Mouse (Mus musculus) MEL (cell line): ENCODE data around the gene Ptprk.

Experiments
- BHLHE40 ChIP-seq: IDR thresholded peaks from 2 replicates; pipeline ENCODE4 v1.6.1; 2012; ENCODE audit warnings: low read depth, mild to moderate bottlenecking, inconsistent platforms, low read length, improper control_type of control experiment, borderline replicate concordance
- CHD2 ChIP-seq: IDR thresholded peaks from 2 replicates; pipeline ENCODE4 v1.6.1; 2011; ENCODE audit warnings: low read length, improper control_type of control experiment
- ETS1 ChIP-seq: IDR thresholded peaks from 2 replicates; pipeline ENCODE4 v1.6.1; 2012; ENCODE audit warnings: low read depth, mild to moderate bottlenecking, inconsistent platforms, low read length, improper control_type of control experiment, moderate library complexity
- HCFC1 ChIP-seq: IDR thresholded peaks from 2 replicates; pipeline ENCODE4 v1.6.1; 2012; ENCODE audit warnings: low read depth, mild to moderate bottlenecking, inconsistent platforms, low read length, improper control_type of control experiment, moderate library complexity
- MAZ ChIP-seq: IDR thresholded peaks from 2 replicates; pipeline ENCODE4 v1.6.1; 2012; ENCODE audit warnings: low read depth, mild to moderate bottlenecking, inconsistent platforms, low read length, improper control_type of control experiment
- NELFE ChIP-seq: IDR thresholded peaks from 2 replicates; pipeline ENCODE4 v1.6.1; 2011; ENCODE audit warnings: low read depth, low read length, improper control_type of control experiment
- POLR2A ChIP-seq, 2 experiments: IDR thresholded peaks; 2 replicates each; pipeline ENCODE4 v1.6.1; 2011 to 2012; ENCODE audit warnings: low read length in 2 of 2, mild to moderate bottlenecking in 2 of 2, control low read depth in 1 of 2, improper control_type of control experiment in 1 of 2, low read depth in 1 of 2, moderate library complexity in 1 of 2; ENCODE audit not compliant: control insufficient read depth in 1 of 2, insufficient read depth in 1 of 2, poor library complexity in 1 of 2
- RCOR1 ChIP-seq: IDR thresholded peaks from 2 replicates; pipeline ENCODE4 v1.6.1; 2012; ENCODE audit warnings: low read depth, mild to moderate bottlenecking, inconsistent platforms, low read length, improper control_type of control experiment

DNA sequence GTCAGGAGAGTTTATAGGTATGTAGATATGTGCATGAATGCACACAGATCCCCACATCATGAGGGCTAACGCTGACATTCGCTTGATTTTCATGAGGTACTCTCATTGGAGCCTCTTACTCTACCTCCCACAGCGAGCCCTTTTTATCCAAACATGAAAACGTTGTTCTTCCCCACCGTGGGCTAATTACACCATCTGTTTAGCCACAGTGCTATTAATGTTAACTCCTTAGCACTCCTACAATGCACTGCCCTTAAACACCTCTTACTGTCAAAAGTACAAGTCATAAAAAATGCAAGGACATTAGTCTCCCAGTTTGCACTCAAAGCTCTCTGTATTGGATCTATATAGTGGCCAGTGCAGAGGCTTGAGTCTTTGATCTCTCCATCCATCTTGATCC is 70.7 kb downstream of the Ptprk start:
- TF ChIP-seq NELFE = no peak
- TF ChIP-seq POLR2A (IDR thresholded peaks at IDR 0.05; ENCODE audit: control insufficient read depth in 1 of 2, insufficient read depth in 1 of 2, low read depth in 1 of 2, low read length in 2 of 2, poor library complexity in 1 of 2) = no peak
- no peak for TF ChIP-seq MAZ
- TF ChIP-seq CHD2 = no peak
- no peak for TF ChIP-seq BHLHE40
- TF ChIP-seq HCFC1 = no peak
- no peak for TF ChIP-seq RCOR1
- no peak for TF ChIP-seq ETS1
